Mouse (Mus musculus) ovary, postnatal 10 days (tissue): ENCODE measurements around the gene Lmnb2.

ENCODE experiments used
- DNase-seq: peaks from one replicate; pipeline ENCODE4 v3.0.0; 2022; ENCODE audit warnings: low spot score

The Lmnb2 gene

DNA sequence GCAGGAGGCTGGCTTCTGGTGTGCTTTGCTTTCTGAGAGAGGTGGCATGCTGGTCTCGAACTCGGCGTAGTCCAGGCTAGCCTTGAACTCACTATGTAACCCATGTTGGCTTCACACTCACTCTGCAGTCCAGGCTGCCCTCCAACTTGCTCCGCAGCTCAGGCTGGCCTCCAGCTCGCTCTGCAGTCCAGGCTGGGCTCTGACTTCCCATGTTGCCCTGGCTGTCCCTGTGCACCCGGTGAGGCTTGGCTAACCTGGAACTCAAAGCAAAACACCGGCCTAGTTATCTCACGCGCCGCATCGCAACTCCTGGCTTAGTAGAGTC is 62.3 kb downstream of the Lmnb2 start:
- no peak for DNase-seq

DNA sequence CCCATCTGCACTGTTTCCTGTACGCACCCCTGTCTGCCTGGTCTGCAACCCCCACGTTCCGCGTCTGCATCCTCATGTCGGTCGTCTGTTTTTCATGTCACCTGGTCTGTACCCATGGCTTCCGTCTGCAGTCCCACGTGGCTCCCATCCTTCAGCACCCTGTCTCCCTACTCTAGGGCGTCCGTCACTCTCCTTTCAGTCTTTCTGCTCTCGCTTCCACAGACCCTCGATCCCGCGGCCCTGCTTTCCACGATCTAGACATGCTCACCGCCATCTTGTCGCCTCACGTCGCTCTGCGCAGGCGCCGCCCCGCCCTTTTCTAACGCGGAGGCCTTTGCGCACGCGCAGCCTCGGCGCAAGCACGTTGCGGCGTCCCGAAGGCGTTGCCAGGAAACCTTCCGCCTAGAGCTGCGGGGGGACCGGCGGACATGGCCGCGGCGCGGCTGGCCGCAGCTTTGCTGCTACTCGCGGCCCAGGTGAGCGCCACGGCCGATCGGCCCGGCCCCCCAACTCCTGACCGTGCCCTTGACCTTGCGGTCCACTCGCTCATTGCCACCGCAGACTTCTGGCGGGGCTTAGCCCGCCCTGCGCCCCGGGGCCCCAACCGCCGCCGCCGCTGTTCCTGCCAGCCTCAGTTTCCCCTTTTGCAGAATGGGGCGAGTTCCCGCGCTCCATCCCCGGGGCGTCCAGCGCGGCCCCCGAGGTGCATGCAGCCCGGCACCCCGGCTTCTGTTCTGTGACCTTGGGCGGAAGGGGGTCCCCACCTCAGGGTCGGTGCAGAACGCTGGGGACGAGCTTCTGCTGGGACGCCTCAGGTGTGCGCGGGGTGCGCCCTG is 62.9 kb downstream of the Lmnb2 start, which contains the start of the genes Lsm7 and Sppl2b:
Lsm7 (minus strand) TSS at position 297 of the 836 bp plus-strand sequence.
Sppl2b (plus strand) TSS at position 363 of the 836 bp plus-strand sequence.
- peak; percentile 99 for DNase-seq
